Mouse (Mus musculus): ENCODE measurements at regions not wholly inside any gene's neighbourhood (a gene's known extent, or its start where the extent isn't known, plus 50 kb on each side); places are given as distances from the start of the nearest gene placed in this dataset.
"Not testable (repeated sequence)": the region's sequence is repeated elsewhere in the genome, so short reads cannot be mapped to it uniquely, and the experiment has no call there.

GRCm38 (mm10) chr1:30751138-30751907 is 122.4 kb downstream of the Phf3 start:
- DNase-seq (ENCODE audit: low read depth, low spot score): no peak

- DNase-seq (ENCODE audit: low read depth, low spot score): no peak
Measured at GRCm38 (mm10) chr1:30741955-30742354, 131.8 kb downstream of the Phf3 start.

- no peak for DNase-seq (ENCODE audit: low read depth, low spot score)
Measured at GRCm38 (mm10) chr1:30740831-30741230, 132.9 kb downstream of the Phf3 start.

DNA sequence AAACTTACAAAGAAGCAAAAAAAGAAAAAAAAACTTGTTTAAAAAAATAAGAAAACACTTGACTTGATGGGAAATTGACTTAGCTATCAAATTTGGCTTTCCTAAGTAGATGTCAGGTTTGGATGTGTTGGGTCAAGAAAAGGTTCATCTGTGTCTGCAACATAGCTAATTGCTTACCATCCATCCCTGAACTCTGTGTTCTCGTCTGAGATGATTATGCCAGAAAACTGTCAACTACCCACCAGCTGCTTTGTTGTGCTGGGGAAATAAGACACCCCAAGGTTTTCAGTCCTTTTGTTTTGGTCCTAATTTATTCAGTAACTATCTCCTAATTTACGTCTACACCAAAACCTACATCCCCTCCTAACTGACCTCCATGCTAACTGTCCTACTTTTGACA is 152.2 kb downstream of the Phf3 start:
- no peak for DNase-seq (ENCODE audit: low read depth, low spot score)

DNA sequence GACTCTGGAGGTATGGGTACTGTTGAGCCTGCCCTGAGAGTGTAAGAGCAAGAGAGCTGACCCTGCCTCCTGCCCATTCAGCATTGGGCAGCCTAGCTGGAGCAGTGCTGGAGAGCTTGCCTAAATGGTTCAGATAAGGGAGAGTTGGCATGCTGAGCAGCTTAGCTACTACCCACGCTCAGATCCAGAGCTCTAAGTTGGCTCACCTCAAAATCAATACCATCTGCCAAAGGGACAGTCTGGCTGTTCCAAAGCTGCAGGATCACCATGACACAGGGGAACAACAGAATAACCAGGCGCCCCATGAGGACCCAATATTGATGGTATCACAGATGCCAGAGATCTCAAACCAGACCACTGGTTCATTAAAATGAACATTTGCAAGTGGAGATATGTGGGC is 152.9 kb downstream of the Phf3 start:
- DNase-seq (ENCODE audit: low read depth, low spot score): no peak

- no peak for DNase-seq (ENCODE audit: low read depth, low spot score)
Measured at GRCm38 (mm10) chr1:30718578-30718977, 155.1 kb downstream of the Phf3 start.

DNA sequence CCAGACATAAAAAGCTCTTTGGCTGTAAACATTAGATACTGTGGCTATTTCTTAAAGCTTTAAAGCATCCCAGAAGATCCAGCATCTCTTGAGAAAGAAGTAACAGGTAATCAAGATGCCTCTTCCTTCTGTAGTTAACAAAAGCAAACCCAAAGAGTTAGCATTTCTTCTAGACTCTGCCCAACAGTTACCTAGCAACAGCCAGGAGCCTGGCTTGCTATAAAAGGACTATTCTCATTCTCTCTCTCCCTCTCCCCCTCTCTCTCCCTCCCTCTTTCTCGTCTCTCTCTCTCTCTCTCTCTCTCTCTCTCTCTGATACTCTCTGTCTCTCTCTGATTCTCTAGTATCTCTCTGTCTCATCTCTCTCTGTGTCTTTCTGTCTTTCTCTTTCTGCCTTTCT is 157.4 kb downstream of the Phf3 start:
- DNase-seq (ENCODE audit: low read depth, low spot score): no peak

DNA sequence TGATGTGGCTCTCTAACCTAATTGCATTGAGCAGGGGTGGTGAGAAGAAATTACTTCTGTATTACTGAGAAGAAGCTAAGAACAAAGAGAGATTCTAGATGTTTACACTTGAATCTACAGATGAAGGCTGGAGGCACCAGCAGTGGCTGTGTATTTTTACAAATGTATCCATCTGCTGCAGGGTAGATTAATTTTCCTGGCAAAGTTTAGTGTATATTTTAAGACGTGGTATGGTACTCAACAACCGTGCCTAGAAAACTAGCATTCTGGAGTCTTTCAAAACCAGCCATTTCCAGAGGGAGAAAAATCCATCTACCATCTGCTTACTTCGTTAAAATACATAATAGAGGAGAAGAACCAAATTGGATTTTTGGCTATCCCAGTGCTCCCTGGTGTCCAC is 172.6 kb downstream of the Phf3 start:
- no peak for DNase-seq (ENCODE audit: low read depth, low spot score)

DNA sequence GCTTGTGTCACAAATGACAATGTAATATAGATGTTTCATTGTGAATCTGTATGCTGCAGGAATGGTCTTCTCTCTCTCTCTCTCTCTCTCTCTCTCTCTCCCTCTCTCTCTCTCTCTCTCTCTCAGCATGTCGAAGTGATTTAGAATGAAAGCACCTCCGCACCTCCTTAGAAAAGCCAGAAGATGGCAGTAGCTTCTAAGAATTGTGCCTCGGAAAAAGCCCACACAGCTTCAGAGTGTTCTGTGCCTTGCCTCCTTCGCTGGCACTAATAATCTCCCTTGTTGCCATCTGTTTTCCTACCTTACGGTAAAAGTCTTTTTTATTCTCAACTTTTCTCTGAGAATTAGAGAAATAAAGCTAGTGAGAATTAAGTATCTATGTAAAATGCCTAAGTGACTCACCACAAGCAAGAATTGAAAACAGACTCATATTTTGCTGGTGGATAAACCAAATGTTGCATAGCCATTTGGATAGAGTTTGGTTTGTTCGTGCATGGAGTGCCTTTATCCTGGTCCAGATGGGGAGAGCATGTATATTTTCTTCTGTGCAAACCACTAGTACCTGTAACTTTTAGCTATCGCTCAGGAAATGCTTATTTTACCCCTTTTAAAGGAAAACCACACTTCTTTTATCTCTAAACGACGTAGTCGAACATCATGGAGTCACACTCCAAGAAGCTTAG is 173.2 kb downstream of the Phf3 start:
- DNase-seq (ENCODE audit: low read depth, low spot score): no peak

GRCm38 (mm10) chr1:30696342-30696741 is 177.4 kb downstream of the Phf3 start:
- DNase-seq (ENCODE audit: low read depth, low spot score): no peak

DNA sequence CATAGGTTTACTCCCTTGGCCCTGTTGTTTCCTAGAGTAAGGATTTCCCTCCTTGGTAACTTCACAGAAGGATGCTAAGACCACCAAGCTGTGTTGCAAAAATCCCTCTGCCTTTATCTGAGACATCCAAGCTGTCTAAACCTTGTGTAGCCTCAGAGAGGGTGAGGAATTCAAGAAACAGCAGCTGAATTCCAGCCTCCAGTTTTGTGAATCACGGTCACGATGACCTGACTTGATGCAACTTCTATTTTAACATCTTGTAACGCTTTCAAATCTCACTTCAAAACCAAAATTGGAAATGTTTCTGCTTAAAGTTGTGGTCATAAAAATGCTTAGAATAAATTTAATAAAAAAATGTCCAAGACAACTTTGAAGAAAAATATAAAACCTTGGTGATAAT is 188.4 kb downstream of the Phf3 start:
- no peak for DNase-seq (ENCODE audit: low read depth, low spot score)

- no peak for DNase-seq (ENCODE audit: low read depth, low spot score)
Measured at GRCm38 (mm10) chr1:30683889-30684288, 189.8 kb downstream of the Phf3 start.

GRCm38 (mm10) chr1:30639807-30640206 is 233.9 kb downstream of the Phf3 start:
- no peak for DNase-seq (ENCODE audit: low read depth, low spot score)

- DNase-seq (ENCODE audit: low read depth, low spot score): no peak
Measured at GRCm38 (mm10) chr1:30632760-30633159, 241.0 kb downstream of the Phf3 start.

DNA sequence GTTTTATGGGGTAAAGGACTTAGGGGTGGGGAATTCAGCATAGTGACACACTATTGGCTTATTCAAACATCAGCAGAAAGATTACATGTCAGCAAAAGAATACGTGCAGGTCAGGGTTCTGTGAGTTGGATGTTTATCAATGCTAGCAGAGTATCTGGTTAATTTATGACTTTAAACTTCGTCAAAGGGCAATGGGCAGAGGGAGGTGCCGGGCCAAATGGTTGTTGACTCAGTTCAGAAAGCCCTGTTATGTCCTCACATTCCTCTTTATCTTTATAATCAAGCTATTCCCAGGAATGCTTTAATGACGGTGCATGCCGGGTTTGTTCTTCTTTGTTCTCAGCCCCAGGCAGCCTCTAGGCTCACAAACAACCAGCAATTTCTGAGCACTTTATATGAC is 245.9 kb downstream of the Phf3 start:
- not testable (repeated sequence) for DNase-seq (ENCODE audit: low read depth, low spot score)

- DNase-seq (ENCODE audit: low read depth, low spot score): no peak
Measured at GRCm38 (mm10) chr1:30595122-30595730, 278.5 kb downstream of the Phf3 start.

GRCm38 (mm10) chr1:30594036-30594435 is 279.7 kb downstream of the Phf3 start:
- no peak for DNase-seq (ENCODE audit: low read depth, low spot score)

GRCm38 (mm10) chr1:30590721-30591120 is 283.0 kb downstream of the Phf3 start:
- DNase-seq (ENCODE audit: low read depth, low spot score): no peak

- DNase-seq (ENCODE audit: low read depth, low spot score): no peak
Measured at GRCm38 (mm10) chr1:30588885-30589284, 284.8 kb downstream of the Phf3 start.

DNA sequence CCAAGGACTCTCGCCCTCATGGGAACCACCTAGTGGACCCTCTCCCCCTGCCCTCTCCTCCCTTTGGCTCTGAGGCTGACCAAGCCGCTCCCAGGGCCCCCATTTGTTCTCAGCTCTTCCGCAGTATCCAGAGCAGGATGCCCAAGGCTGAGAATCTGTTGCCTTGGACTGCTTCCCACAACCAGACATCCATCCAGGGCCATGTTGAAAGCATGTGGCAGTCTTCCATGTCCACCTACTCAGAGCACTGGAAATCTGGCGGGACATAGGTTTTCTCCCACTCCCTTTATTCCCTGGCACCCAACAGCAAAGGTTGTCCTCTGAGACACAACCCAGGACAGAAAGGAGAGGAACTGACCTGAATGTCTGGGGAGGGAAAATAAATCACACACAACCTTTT is 285.4 kb downstream of the Phf3 start:
- no peak for DNase-seq (ENCODE audit: low read depth, low spot score)

DNA sequence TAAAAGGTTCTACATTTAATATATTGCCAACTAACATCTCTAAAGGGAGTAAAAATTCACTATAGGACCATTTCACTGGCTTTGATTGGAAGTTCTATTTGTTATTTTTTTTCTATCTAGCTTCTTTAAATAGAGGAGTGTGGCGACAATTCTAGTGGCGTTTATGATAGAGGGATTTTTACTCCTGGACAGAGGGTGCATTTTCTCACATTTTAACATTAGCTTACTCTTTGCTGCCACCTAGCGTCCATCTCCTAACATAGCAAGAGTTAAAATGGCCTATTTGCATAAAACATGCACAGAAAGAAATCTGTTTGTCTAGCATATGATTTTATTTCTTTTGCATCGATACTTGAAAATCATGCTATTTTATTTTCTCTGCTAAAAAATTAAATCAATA is 288.9 kb downstream of the Phf3 start:
- no peak for DNase-seq (ENCODE audit: low read depth, low spot score)

- DNase-seq (ENCODE audit: low read depth, low spot score): no peak
Measured at GRCm38 (mm10) chr1:30583860-30584259, 289.9 kb downstream of the Phf3 start.

DNA sequence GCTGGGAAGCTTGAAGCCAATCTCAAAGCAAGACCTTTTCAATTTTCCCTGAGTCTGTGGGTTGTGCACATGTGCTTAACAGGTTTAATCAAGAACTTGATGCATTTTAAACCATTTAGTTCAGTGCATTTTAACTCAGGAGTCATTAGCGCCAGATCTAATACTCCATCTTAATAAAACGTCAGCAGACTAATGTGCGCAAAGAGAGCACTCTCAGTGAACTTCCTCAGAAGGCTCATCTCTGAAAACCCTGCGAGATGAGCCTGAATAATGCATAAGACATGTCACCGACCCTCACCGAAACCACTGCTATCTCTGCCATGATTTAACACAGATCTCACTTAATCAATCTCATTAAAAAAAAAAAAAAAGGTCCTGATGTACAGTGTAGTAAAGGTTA is 309.0 kb downstream of the Phf3 start:
- DNase-seq (ENCODE audit: low read depth, low spot score): no peak
